12 mouse cellular contexts compared by ENCODE assay signal in genomic region chr9:111412471-111413160, GRCm38 (mm10). TPM values are rescaled to one million over a fixed set of nuclear protein-coding genes. Genes with fewer than 3 reads are reported as not detected.
A peak's percentile ranks its signal among the peaks of the same experiment; 100 is the strongest.
DNase-seq lines count a peak whose midpoint lies in the region; ATAC-seq and TF ChIP-seq lines count a peak whose summit lies in the region.
"Had no signal": no experiment of that assay in that cellular context is flagged by ENCODE, and none has a peak within 500 bp of the region (broad histone marks: within the 10 kb centered on the region; RNA-seq: fewer than 3 reads in every experiment).

No protein-coding gene starts in this region.

- no peak overlapping the region for H3K4me3 ChIP-seq in forebrain, embryonic 13.5 days
- H3K4me3 ChIP-seq in forebrain, embryonic 10.5 days, result no peak overlapping the region
- H3K4me3 ChIP-seq in left cerebral cortex, adult 2 months, result no peak overlapping the region
- H3K4me3 ChIP-seq: heart, embryonic 10.5 days had no signal

- intact Hi-C loops in left cerebral cortex, adult 2 months (cut with DNase I), result no loop called here

- H3K9me3 ChIP-seq in forebrain, embryonic 13.5 days (replicated peaks), result no peaks in the 10 kb centered on the region
- H3K9me3 ChIP-seq in forebrain, embryonic 10.5 days, result no peaks in the 10 kb centered on the region
- H3K9me3 ChIP-seq: heart, embryonic 10.5 days had no signal

- WGBS in forebrain, embryonic 13.5 days, result 74% methylated on average over 16 of the region's 16 CpGs
- 91% methylated on average over 16 of the region's 16 CpGs for WGBS in forebrain, embryonic 10.5 days

- no peaks in the 10 kb centered on the region for H3K4me1 ChIP-seq in forebrain, embryonic 13.5 days
- no peaks in the 10 kb centered on the region for H3K4me1 ChIP-seq in forebrain, embryonic 10.5 days
- H3K4me1 ChIP-seq: heart, embryonic 10.5 days had no signal

- ATAC-seq in forebrain, embryonic 13.5 days, result no peak
- ATAC-seq in inflammation-experienced regulatory T-cells, adult 6 months, result no peak
- ATAC-seq: activated CD4-positive, CD25-positive, alpha-beta regulatory T cell, adult 4 months had no signal

- peak overlapping the region; percentile 14; the same call in 1 of the 2 replicates for H3K27ac ChIP-seq in forebrain, embryonic 13.5 days
- H3K27ac ChIP-seq in forebrain, embryonic 10.5 days, result no peak overlapping the region
- peak overlapping the region; percentile 47 for H3K27ac ChIP-seq in left cerebral cortex, adult 2 months
- H3K27ac ChIP-seq: heart, embryonic 10.5 days had no signal

- no peaks in the 10 kb centered on the region for H3K36me3 ChIP-seq in forebrain, embryonic 13.5 days (ENCODE audit: poor library complexity, severe bottlenecking)
- no peaks in the 10 kb centered on the region for H3K36me3 ChIP-seq in forebrain, embryonic 10.5 days (replicated peaks)
- H3K36me3 ChIP-seq: heart, embryonic 10.5 days had no signal

- H3K4me2 ChIP-seq in forebrain, embryonic 13.5 days, result no peak overlapping the region

- TF ChIP-seq CTCF in left cerebral cortex, adult 2 months (IDR thresholded peaks at IDR 0.05), result no peak

- no peak overlapping the region for H3K9ac ChIP-seq in forebrain, embryonic 13.5 days

- DNase-seq in forebrain, embryonic 10.5 days (ENCODE audit: extremely low spot score, low spot score), result no peak
- peak; percentile 54 to 60 for DNase-seq in frontal cortex, postnatal 10 days (ENCODE audit: low spot score in 2 of 2)
- DNase-seq in left cerebral cortex, adult 2 months (ENCODE audit: extremely low spot score in 1 of 2, low spot score in 2 of 2), result peak; percentile 59
- DNase-seq in right cerebral cortex, adult 18-20 months, result peak; percentile 80
- DNase-seq in thymus, adult 18-20 months, result no peak
- no peak for DNase-seq in cerebellum, postnatal 4 days (ENCODE audit: low spot score in 2 of 2)
- DNase-seq: kidney, postnatal 36 days had no signal

- H3K27me3 ChIP-seq in forebrain, embryonic 13.5 days, result no peaks in the 10 kb centered on the region
- no peaks in the 10 kb centered on the region for H3K27me3 ChIP-seq in forebrain, embryonic 10.5 days (ENCODE audit: poor library complexity, severe bottlenecking)

RNA-seq across cellular contexts. Expression of gene Dclk3, which starts 26.3 kb away (rescaled TPM):
- 1.6 and 2.0 TPM in 2 replicates for polyA plus RNA-seq in forebrain, embryonic 13.5 days (2015; fragmentation: Nextera tagmentation; extraction: Ambion mirVana)
- polyA plus RNA-seq in forebrain, embryonic 10.5 days (2016; fragmentation: Nextera tagmentation; extraction: Ambion mirVana), result 0.14 and 0.21 TPM in 2 replicates
- total RNA-seq in left cerebral cortex, adult 2 months (2021), result 10 to 100 TPM; 50.8 to 54.7 TPM
- not detected for polyA plus RNA-seq in inflammation-experienced regulatory T-cells, adult 6 months (2017; shearing (Covaris generic))
- total RNA-seq: common myeloid progenitor, adult 5-6 weeks had no signal
- polyA plus RNA-seq: activated CD4-positive, CD25-positive, alpha-beta regulatory T cell, adult 4 months had no signal

Comparison
In these comparisons a context has a peak if more than half of its experiments do, and no peak if none do; other contexts are left out.
1. DNase-seq: peak in frontal cortex, postnatal 10 days (2 of 2), left cerebral cortex, adult 2 months (2 of 2) and right cerebral cortex, adult 18-20 months (single experiment); none in forebrain, embryonic 10.5 days (single experiment), thymus, adult 18-20 months (0 of 2) and cerebellum, postnatal 4 days (0 of 2).